ENCODE assay signal across 18 mouse cellular contexts in genomic region chr13:104978176-104978575, GRCm38 (mm10).
"Had no signal": no experiment of that assay in that cellular context is flagged by ENCODE, and none has a peak within 500 bp of the region (broad histone marks: within the 10 kb centered on the region; RNA-seq: fewer than 3 reads in every experiment).

No protein-coding gene starts in this region.

- H3K4me3 ChIP-seq: midbrain, embryonic 10.5 days; midbrain, embryonic 12.5 days; myocyte; neural tube, embryonic 13.5 days; neural tube, embryonic 15.5 days had no signal

- H3K4me2 ChIP-seq: midbrain, embryonic 12.5 days; neural tube, embryonic 13.5 days; neural tube, embryonic 15.5 days had no signal

- DNase-seq: lung, adult 2 months; lung, postnatal 10 days; lung, postnatal 4 days; midbrain, embryonic 14.5 days; retina, postnatal 1 day; right cerebral cortex, adult 18-20 months; right cerebral cortex, postnatal 25 days; right cerebral cortex, postnatal 4 days; spleen, adult 18-20 months; thymus, adult 18-20 months; thymus, postnatal 14 days; thymus, postnatal 36 days had no signal

- ATAC-seq: midbrain, embryonic 16.5 days had no signal

- H3K36me3 ChIP-seq: midbrain, embryonic 10.5 days; midbrain, embryonic 12.5 days; neural tube, embryonic 13.5 days had no signal

- H3K27me3 ChIP-seq: midbrain, embryonic 12.5 days; neural tube, embryonic 13.5 days; neural tube, embryonic 15.5 days had no signal

- H3K27ac ChIP-seq: midbrain, embryonic 10.5 days; midbrain, embryonic 12.5 days; neural tube, embryonic 13.5 days; neural tube, embryonic 15.5 days had no signal

- H3K9ac ChIP-seq: midbrain, embryonic 12.5 days; neural tube, embryonic 13.5 days; neural tube, embryonic 15.5 days had no signal

- H3K4me1 ChIP-seq: midbrain, embryonic 10.5 days; midbrain, embryonic 12.5 days; neural tube, embryonic 13.5 days; neural tube, embryonic 15.5 days had no signal

- H3K9me3 ChIP-seq: midbrain, embryonic 10.5 days; midbrain, embryonic 12.5 days; neural tube, embryonic 15.5 days had no signal
